Mouse (Mus musculus) intestine, postnatal 0 days (tissue): ENCODE results near the gene Gtf2h4. TPM values are rescaled to one million over a fixed set of nuclear protein-coding genes. Genes with fewer than 3 reads are reported as not detected.

Experiments used
- ATAC-seq: fragments of 200-750 bp; cut with Nextera tagmentation; 2 replicates; pipeline ENCODE4 v1.8.0; 2017; ENCODE audit warnings: mild to moderate bottlenecking, moderate TSS enrichment, moderate library complexity
- H3K27ac ChIP-seq: fragments of 300-500 bp; sonication (generic); 2 replicates; pipeline ENCODE4 v1.5.1; 2014; ENCODE audit warnings: mild to moderate bottlenecking, low read depth, low read length, moderate library complexity
- H3K27me3 ChIP-seq: fragments of 300-500 bp; sonication (generic); replicated peaks from 2 replicates; pipeline ENCODE4 v1.6.1; 2014; ENCODE audit warnings: low read length, mixed read lengths; ENCODE audit not compliant: control insufficient read depth, insufficient read depth
- H3K36me3 ChIP-seq: fragments of 300-500 bp; sonication (generic); 2 replicates; pipeline ENCODE4 v1.6.1; 2014; ENCODE audit warnings: mild to moderate bottlenecking, moderate library complexity; ENCODE audit not compliant: control insufficient read depth, insufficient read depth
- H3K4me1 ChIP-seq: fragments of 300-500 bp; sonication (generic); replicated peaks from 2 replicates; pipeline ENCODE4 v1.6.1; 2014; ENCODE audit warnings: antibody characterized with exemption, low read length, mixed read lengths; ENCODE audit not compliant: control insufficient read depth, insufficient read depth
- H3K4me2 ChIP-seq: fragments of 300-500 bp; sonication (generic); replicated peaks from 2 replicates; pipeline ENCODE4 v1.6.1; 2014; ENCODE audit warnings: low read depth, mild to moderate bottlenecking, moderate library complexity
- H3K4me3 ChIP-seq: fragments of 300-500 bp; sonication (generic); 2 replicates; pipeline ENCODE4 v1.5.1; 2014; ENCODE audit warnings: low read depth, low read length
- H3K9ac ChIP-seq: fragments of 300-500 bp; sonication (generic); 2 replicates; pipeline ENCODE4 v1.6.1; 2014; ENCODE audit warnings: mild to moderate bottlenecking, low read depth, low read length
- H3K9me3 ChIP-seq: fragments of 300-500 bp; sonication (generic); 2 replicates; pipeline ENCODE4 v1.6.1; 2016; ENCODE audit warnings: mixed run types; ENCODE audit not compliant: control insufficient read depth
- CTCF ChIP-seq: sonication (generic); IDR thresholded peaks from 2 replicates; pipeline ENCODE4 v1.5.1; 2016; ENCODE audit warnings: low read depth, mild to moderate bottlenecking, control low read depth, antibody characterized with exemption, moderate library complexity
- WGBS: fragments of 180-500 bp; shearing (Covaris S2); extraction: QIAGEN DNeasy Blood & Tissue Kit; methylation state at CpG from one replicate; pipeline ENCODE4 v1.1.7; 2014; 5-methylcytosine and 5-hydroxymethylcytosine counted together
- polyA plus RNA-seq: library from polyadenylated mRNA; unstranded; fragments of >200 nt; fragmentation: Nextera tagmentation; extraction: Ambion mirVana; gene quantifications from 2 replicates; pipeline ENCODE4 v1.2.1, GENCODE M21; 2015

Gtf2h4 gene
- polyA plus RNA-seq, result 16.9 and 18.1 TPM in 2 replicates

DNA sequence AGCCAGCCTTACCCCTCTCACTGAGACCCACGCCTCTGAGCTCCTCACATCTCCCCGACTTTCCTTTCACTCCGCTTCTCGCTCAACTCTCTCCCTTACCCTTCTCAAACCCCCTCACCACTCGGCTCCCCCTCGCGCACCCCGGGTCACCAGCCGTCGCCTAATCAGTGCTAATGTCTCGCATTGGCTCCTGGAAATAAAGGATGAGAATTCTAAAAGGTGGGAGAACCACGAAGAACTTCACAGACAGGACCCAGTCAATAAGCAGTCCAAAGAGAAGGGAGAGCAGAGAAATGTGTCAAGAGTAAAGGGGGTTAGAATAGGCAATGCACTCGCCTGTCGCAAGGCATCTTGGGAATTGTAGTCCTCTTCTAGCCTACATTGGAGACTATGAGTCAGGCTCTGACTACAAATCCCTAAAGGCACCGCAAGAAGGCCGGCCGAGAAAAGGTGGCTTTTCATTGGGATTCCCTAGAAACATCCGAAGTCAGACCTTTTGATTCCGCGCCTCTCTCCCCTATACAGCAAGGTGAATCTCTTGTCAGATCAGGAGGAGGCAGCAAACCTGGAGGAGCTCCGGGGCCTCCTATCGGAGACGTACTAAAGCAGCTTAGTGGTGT is at the start of gene Gtf2h4:
TSS of gene Gtf2h4 (minus strand) at position 324 of the 620 bp plus-strand sequence.
- peaks cover 15% of the 10 kb centered on the region for H3K36me3 ChIP-seq
- peak within 1 kb of the TSS; percentile 83 for H3K4me2 ChIP-seq
- peak; percentile 40 for TF ChIP-seq CTCF
- peak within 1 kb of the TSS; percentile 80 for H3K9ac ChIP-seq
- H3K4me3 ChIP-seq, result peak within 1 kb of the TSS; percentile 59
- no peak within 1 kb of the TSS for H3K27ac ChIP-seq
- H3K27me3 ChIP-seq, result no peaks in the 10 kb centered on the region
- no peaks in the 10 kb centered on the region for H3K9me3 ChIP-seq
- ATAC-seq, result peak; percentile 95
- WGBS, result 1% methylated on average over 23 of the region's 23 CpGs
- no peaks in the 10 kb centered on the region for H3K4me1 ChIP-seq

DNA sequence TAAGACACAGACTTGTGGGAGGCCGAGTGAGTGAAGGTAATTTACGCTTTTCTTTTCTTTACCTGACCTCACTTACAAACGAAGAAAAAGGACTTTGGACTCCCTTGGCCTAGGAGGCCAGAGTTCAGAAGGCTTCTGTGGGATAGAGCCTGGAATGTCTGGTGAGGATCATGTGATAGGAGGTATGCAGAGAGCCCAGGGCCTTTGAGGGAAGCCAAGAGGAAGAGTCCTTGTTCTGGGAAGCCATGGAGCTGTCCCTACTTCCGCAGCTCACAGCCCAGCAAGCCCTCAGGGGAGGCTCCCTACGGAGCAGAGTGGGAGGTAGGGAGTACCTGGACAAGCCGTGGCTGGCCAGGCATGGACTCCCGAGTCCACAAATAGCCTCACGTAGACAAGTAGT is 48.1 kb upstream of the Gtf2h4 start:
- 36% methylated on average over 8 of the region's 8 CpGs for WGBS
- Histone ChIP-seq H3K4me2 (0 out of 2 replicates have a peak overlapping the region, but pooled peaks have one; percentile 3), H3K9me3 (no peaks in the 10 kb centered on the region), H3K9ac (no peak overlapping the region), H3K4me1 (0 out of 2 replicates have a peak, but pooled peaks cover 7% of the 10 kb centered on the region), H3K27me3 (no peaks in the 10 kb centered on the region), H3K4me3 (no peak overlapping the region), H3K27ac (peak overlapping the region; percentile 70), H3K36me3 (no peaks in the 10 kb centered on the region)
- no peak for TF ChIP-seq CTCF
- peak; percentile 67 for ATAC-seq

DNA sequence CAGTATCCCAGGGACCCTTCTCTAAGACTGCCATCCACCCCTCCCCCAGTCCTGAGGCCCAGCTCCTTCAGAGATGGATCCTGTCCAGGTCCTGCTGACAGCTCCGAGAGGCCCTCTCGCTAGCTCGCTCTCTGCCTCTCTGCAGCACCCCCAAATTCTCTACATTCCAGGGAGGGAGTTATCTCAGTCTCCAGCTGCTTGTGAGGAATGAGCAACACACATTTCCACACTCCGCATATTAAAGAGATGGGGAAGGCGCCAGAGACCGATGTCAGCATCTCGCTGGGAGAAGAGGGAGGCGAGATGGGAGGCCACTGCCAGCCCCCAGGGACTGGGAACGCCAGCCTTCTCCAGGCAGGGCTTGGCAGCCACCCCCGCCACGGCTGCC is 46.8 kb upstream of the Gtf2h4 start:
- no peak overlapping the region for H3K4me3 ChIP-seq

GRCm38 (mm10) chr17:35719616-35720339 is 46.2 kb upstream of the Gtf2h4 start:
- peak; percentile 54 for TF ChIP-seq CTCF
- Histone ChIP-seq H3K9ac (no peak overlapping the region), H3K4me3 (no peak overlapping the region), H3K27ac (no peak overlapping the region), H3K9me3 (no peaks in the 10 kb centered on the region), H3K36me3 (no peaks in the 10 kb centered on the region), H3K4me1 (0 out of 2 replicates have a peak, but pooled peaks cover 7% of the 10 kb centered on the region), H3K27me3 (no peaks in the 10 kb centered on the region), H3K4me2 (no peak overlapping the region)
- ATAC-seq, result no peak
- WGBS, result 59% methylated on average over 9 of the region's 9 CpGs

More for the DNA sequence above, 46.8 kb upstream of the Gtf2h4 start:
- Histone ChIP-seq H3K4me1 (0 out of 2 replicates have a peak, but pooled peaks cover 7% of the 10 kb centered on the region), H3K4me2 (no peak overlapping the region), H3K36me3 (no peaks in the 10 kb centered on the region), H3K27me3 (no peaks in the 10 kb centered on the region), H3K27ac (no peak overlapping the region), H3K9ac (no peak overlapping the region), H3K9me3 (no peaks in the 10 kb centered on the region)
- no peak for TF ChIP-seq CTCF
- no peak for ATAC-seq
- WGBS, result 40% methylated on average over 11 of the region's 11 CpGs

DNA sequence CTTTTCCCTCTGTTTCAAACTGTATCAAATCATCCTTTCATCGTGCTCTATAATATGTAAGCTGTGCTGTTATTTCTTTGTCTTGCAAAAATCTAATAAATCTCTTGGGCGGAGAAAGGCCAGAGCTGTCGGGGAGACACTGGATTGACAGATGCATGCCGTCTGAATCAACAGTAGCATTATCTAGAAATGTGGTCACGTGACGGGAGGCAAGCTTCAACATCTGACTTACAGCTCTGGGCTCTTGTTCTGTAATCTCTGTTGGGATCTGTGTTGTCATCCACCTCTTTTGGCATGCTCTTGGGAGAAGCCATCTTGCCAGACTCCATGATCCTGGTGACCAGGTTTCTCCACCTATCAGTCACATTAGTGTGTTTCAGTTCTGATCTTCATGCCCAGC is 43.5 kb upstream of the Gtf2h4 start:
- no peak for TF ChIP-seq CTCF
- H3K9me3 ChIP-seq, result no peaks in the 10 kb centered on the region
- no peaks in the 10 kb centered on the region for H3K36me3 ChIP-seq
- H3K9ac ChIP-seq, result no peak overlapping the region
- no peak for ATAC-seq
- H3K4me3 ChIP-seq, result no peak overlapping the region
- H3K27me3 ChIP-seq, result no peaks in the 10 kb centered on the region
- H3K4me2 ChIP-seq, result no peak overlapping the region
- H3K27ac ChIP-seq, result no peak overlapping the region
- WGBS, result 78% methylated on average over 6 of the region's 6 CpGs
- 0 out of 2 replicates have a peak, but pooled peaks cover 7% of the 10 kb centered on the region for H3K4me1 ChIP-seq

DNA sequence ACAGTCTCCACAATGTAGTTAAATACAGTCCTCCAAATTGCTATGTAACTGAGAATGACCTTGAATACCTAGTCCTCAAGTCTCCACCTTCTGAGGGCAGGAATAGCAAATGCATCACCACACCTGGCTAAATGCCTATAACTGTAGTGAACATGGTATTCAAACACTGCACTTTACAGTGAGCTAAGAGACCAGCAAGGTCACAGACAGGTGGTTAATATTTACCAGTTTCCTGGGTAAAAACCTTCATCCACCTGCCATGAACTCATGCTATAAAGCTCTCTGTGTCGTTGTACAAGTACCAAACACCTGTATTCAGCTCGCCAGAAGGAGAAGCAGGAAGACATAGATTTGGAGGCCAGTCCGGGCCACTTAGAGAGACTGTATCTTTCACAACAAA is 42.6 kb upstream of the Gtf2h4 start:
- TF ChIP-seq CTCF, result no peak

More for the DNA sequence above, 42.6 kb upstream of the Gtf2h4 start:
- WGBS, result 44% methylated on average over 3 of the region's 3 CpGs
- H3K36me3 ChIP-seq, result no peaks in the 10 kb centered on the region
- peak; percentile 58 for ATAC-seq
- H3K4me3 ChIP-seq, result no peak overlapping the region
- no peaks in the 10 kb centered on the region for H3K27me3 ChIP-seq
- no peak overlapping the region for H3K4me2 ChIP-seq
- no peak overlapping the region for H3K27ac ChIP-seq
- no peaks in the 10 kb centered on the region for H3K9me3 ChIP-seq
- 0 out of 2 replicates have a peak, but pooled peaks cover 3% of the 10 kb centered on the region for H3K4me1 ChIP-seq
- H3K9ac ChIP-seq, result no peak overlapping the region
